Mouse (Mus musculus): Measurements from ENCODE around the gene Rnase4.

Gene Rnase4

GRCm38 (mm10) chr14:51090921-51091900 is at the start of gene Rnase4, which contains the start of gene Ang:
TSS of gene Rnase4 (plus strand) at chr14:51091077.
TSS of gene Ang (plus strand) at chr14:51091150.
- DNase-seq (ENCODE audit: low spot score in 2 of 2) = peak; percentile 3 to 15

GRCm38 (mm10) chr14:51041769-51042168 is 49.1 kb upstream of the Rnase4 start, which contains the start of gene Rnase9:
TSS of gene Rnase9 (minus strand) at chr14:51041869.
- DNase-seq (ENCODE audit: low spot score in 2 of 2) = no peak

- DNase-seq (ENCODE audit: low spot score in 2 of 2) = no peak
Observed at GRCm38 (mm10) chr14:51047846-51048245, 43.0 kb upstream of the Rnase4 start.

GRCm38 (mm10) chr14:51050063-51050462 is 40.8 kb upstream of the Rnase4 start, which contains the start of gene Rnase11:
TSS of gene Rnase11 (minus strand) at chr14:51050163.
- no peak for DNase-seq (ENCODE audit: low spot score in 2 of 2)

- no peak for DNase-seq (ENCODE audit: low spot score in 2 of 2)
Observed at GRCm38 (mm10) chr14:51051941-51052340, 38.9 kb upstream of the Rnase4 start.

- no peak for DNase-seq (ENCODE audit: low spot score in 2 of 2)
Observed at GRCm38 (mm10) chr14:51053176-51053575, 37.7 kb upstream of the Rnase4 start.

GRCm38 (mm10) chr14:51054243-51055237 is 36.3 kb upstream of the Rnase4 start:
- DNase-seq (ENCODE audit: low spot score in 2 of 2) = no peak

- DNase-seq (ENCODE audit: low spot score in 2 of 2) = peak; percentile 18 to 22
Observed at GRCm38 (mm10) chr14:51057401-51057831, 33.5 kb upstream of the Rnase4 start, which contains the start of gene Rnase12. TSS of gene Rnase12 (minus strand) at chr14:51057661.

GRCm38 (mm10) chr14:51060761-51061160 is 30.1 kb upstream of the Rnase4 start:
- no peak for DNase-seq (ENCODE audit: low spot score in 2 of 2)

- DNase-seq (ENCODE audit: low spot score in 2 of 2) = no peak
Observed at GRCm38 (mm10) chr14:51068956-51069355, 21.9 kb upstream of the Rnase4 start.

GRCm38 (mm10) chr14:51069617-51070016 is 21.3 kb upstream of the Rnase4 start:
- peak; percentile 21 to 58 for DNase-seq (ENCODE audit: low spot score in 2 of 2)

GRCm38 (mm10) chr14:51074335-51074734 is 16.5 kb upstream of the Rnase4 start, which contains the start of gene Olfr750:
TSS of gene Olfr750 (minus strand) at chr14:51074435.
- no peak for DNase-seq (ENCODE audit: low spot score in 2 of 2)

- DNase-seq (ENCODE audit: low spot score in 2 of 2) = no peak
Observed at GRCm38 (mm10) chr14:51079180-51079579, 11.7 kb upstream of the Rnase4 start.

- no peak for DNase-seq (ENCODE audit: low spot score in 2 of 2)
Observed at GRCm38 (mm10) chr14:51081035-51081434, 9.8 kb upstream of the Rnase4 start.

- peak; percentile 59 to 69 for DNase-seq (ENCODE audit: low spot score in 2 of 2)
Observed at GRCm38 (mm10) chr14:51082599-51083581, 8.0 kb upstream of the Rnase4 start.

- peak; percentile 33 to 40 for DNase-seq (ENCODE audit: low spot score in 2 of 2)
Observed at GRCm38 (mm10) chr14:51083805-51084204, 7.1 kb upstream of the Rnase4 start.

GRCm38 (mm10) chr14:51085086-51085485 is 5.8 kb upstream of the Rnase4 start:
- DNase-seq (ENCODE audit: low spot score in 2 of 2) = no peak

GRCm38 (mm10) chr14:51085911-51086310 is 5.0 kb upstream of the Rnase4 start:
- no peak for DNase-seq (ENCODE audit: low spot score in 2 of 2)

GRCm38 (mm10) chr14:51087762-51088161 is 3.1 kb upstream of the Rnase4 start:
- no peak for DNase-seq (ENCODE audit: low spot score in 2 of 2)
